Mouse (Mus musculus): Measurements from ENCODE around the gene Gba. TPM values are rescaled to one million over a fixed set of nuclear protein-coding genes. Genes with fewer than 3 reads are reported as not detected.

Gba gene
- total and polyA plus RNA-seq, 2 experiments = 24.1 to 36.6 TPM

- no peaks in the 10 kb centered on the region for H3K36me3 ChIP-seq (ENCODE audit: control insufficient read depth, insufficient read depth, low read length)
- 67% methylated on average over 7 of the region's 7 CpGs for WGBS
- H3K9ac ChIP-seq (ENCODE audit: low read depth, low read length) = no peak overlapping the region
- TF ChIP-seq POLR2A (IDR thresholded peaks at IDR 0.05; ENCODE audit: extremely low read depth, insufficient read depth, low read length) (no peak), CTCF (IDR thresholded peaks at IDR 0.05; ENCODE audit: low read depth, low read length) (no peak)
- H3K4me3 ChIP-seq (ENCODE audit: insufficient read depth, low read depth, low read length) = no peak overlapping the region
- 0 out of 2 replicates have a peak, but pooled peaks cover 2% of the 10 kb centered on the region for H3K27me3 ChIP-seq (ENCODE audit: control insufficient read depth, insufficient read depth, low read length)
- peaks cover 3% of the 10 kb centered on the region; the same call in 1 of the 2 replicates for H3K4me1 ChIP-seq (ENCODE audit: control insufficient read depth, insufficient read depth, low read length)
- H3K79me2 ChIP-seq (ENCODE audit: control insufficient read depth, insufficient read depth, low read length) = no peaks in the 10 kb centered on the region
- no peak for DNase-seq (ENCODE audit: extremely low read depth, low read depth, low spot score)
- no peak overlapping the region for H3K27ac ChIP-seq (replicated peaks; ENCODE audit: insufficient read depth, low read depth, low read length)
Observed at GRCm38 (mm10) chr3:89231345-89231744, 28.6 kb downstream of the Gba start.

- DNase-seq (ENCODE audit: extremely low read depth, low read depth, low spot score) = no peak
- Histone ChIP-seq H3K36me3 (ENCODE audit: control insufficient read depth, insufficient read depth, low read length) (no peaks in the 10 kb centered on the region), H3K4me3 (ENCODE audit: insufficient read depth, low read depth, low read length) (no peak overlapping the region), H3K27ac (replicated peaks; ENCODE audit: insufficient read depth, low read depth, low read length) (no peak overlapping the region), H3K4me1 (ENCODE audit: control insufficient read depth, insufficient read depth, low read length) (peaks cover 3% of the 10 kb centered on the region; the same call in 1 of the 2 replicates), H3K9ac (ENCODE audit: low read depth, low read length) (no peak overlapping the region), H3K27me3 (ENCODE audit: control insufficient read depth, insufficient read depth, low read length) (0 out of 2 replicates have a peak, but pooled peaks cover 2% of the 10 kb centered on the region), H3K79me2 (ENCODE audit: control insufficient read depth, insufficient read depth, low read length) (no peaks in the 10 kb centered on the region)
- WGBS = 78% methylated on average over 16 of the region's 16 CpGs
- TF ChIP-seq CTCF (IDR thresholded peaks at IDR 0.05; ENCODE audit: low read depth, low read length) = no peak
- no peak for TF ChIP-seq POLR2A (IDR thresholded peaks at IDR 0.05; ENCODE audit: extremely low read depth, insufficient read depth, low read length)
Observed at GRCm38 (mm10) chr3:89231772-89232275, 29.1 kb downstream of the Gba start.

- WGBS = 83% methylated on average over 6 of the region's 6 CpGs
- Histone ChIP-seq H3K4me3 (ENCODE audit: insufficient read depth, low read depth, low read length) (no peak overlapping the region), H3K79me2 (ENCODE audit: control insufficient read depth, insufficient read depth, low read length) (no peaks in the 10 kb centered on the region), H3K9ac (ENCODE audit: low read depth, low read length) (no peak overlapping the region), H3K27me3 (ENCODE audit: control insufficient read depth, insufficient read depth, low read length) (no peaks in the 10 kb centered on the region), H3K27ac (replicated peaks; ENCODE audit: insufficient read depth, low read depth, low read length) (no peak overlapping the region), H3K4me1 (ENCODE audit: control insufficient read depth, insufficient read depth, low read length) (peaks cover 3% of the 10 kb centered on the region; the same call in 1 of the 2 replicates), H3K36me3 (ENCODE audit: control insufficient read depth, insufficient read depth, low read length) (no peaks in the 10 kb centered on the region)
- no peak for TF ChIP-seq CTCF (IDR thresholded peaks at IDR 0.05; ENCODE audit: low read depth, low read length)
- no peak for TF ChIP-seq POLR2A (IDR thresholded peaks at IDR 0.05; ENCODE audit: extremely low read depth, insufficient read depth, low read length)
- DNase-seq (ENCODE audit: extremely low read depth, low read depth, low spot score) = no peak
Observed at GRCm38 (mm10) chr3:89232614-89233013, 29.9 kb downstream of the Gba start.

- Histone ChIP-seq H3K27me3 (ENCODE audit: control insufficient read depth, insufficient read depth, low read length) (no peaks in the 10 kb centered on the region), H3K36me3 (ENCODE audit: control insufficient read depth, insufficient read depth, low read length) (no peaks in the 10 kb centered on the region), H3K4me1 (ENCODE audit: control insufficient read depth, insufficient read depth, low read length) (peaks cover under 1% of the 10 kb centered on the region; the same call in 1 of the 2 replicates), H3K27ac (replicated peaks; ENCODE audit: insufficient read depth, low read depth, low read length) (no peak overlapping the region), H3K79me2 (ENCODE audit: control insufficient read depth, insufficient read depth, low read length) (no peaks in the 10 kb centered on the region), H3K9ac (ENCODE audit: low read depth, low read length) (no peak overlapping the region), H3K4me3 (ENCODE audit: insufficient read depth, low read depth, low read length) (no peak overlapping the region)
- 49% methylated on average over 14 of the region's 14 CpGs for WGBS
- DNase-seq (ENCODE audit: extremely low read depth, low read depth, low spot score) = no peak
- TF ChIP-seq CTCF (IDR thresholded peaks at IDR 0.05; ENCODE audit: low read depth, low read length) (no peak), POLR2A (IDR thresholded peaks at IDR 0.05; ENCODE audit: extremely low read depth, insufficient read depth, low read length) (no peak)
Observed at GRCm38 (mm10) chr3:89233562-89234110, 30.9 kb downstream of the Gba start.

GRCm38 (mm10) chr3:89236516-89236915, 33.8 kb downstream of the Gba start:
- WGBS = 87% methylated on average over 10 of the region's 10 CpGs
- H3K27me3 ChIP-seq (ENCODE audit: control insufficient read depth, insufficient read depth, low read length) = no peaks in the 10 kb centered on the region
- no peak for DNase-seq (ENCODE audit: extremely low read depth, low read depth, low spot score)
- H3K27ac ChIP-seq (replicated peaks; ENCODE audit: insufficient read depth, low read depth, low read length) = no peak overlapping the region
- no peak overlapping the region for H3K4me3 ChIP-seq (ENCODE audit: insufficient read depth, low read depth, low read length)
- no peaks in the 10 kb centered on the region for H3K36me3 ChIP-seq (ENCODE audit: control insufficient read depth, insufficient read depth, low read length)
- H3K79me2 ChIP-seq (ENCODE audit: control insufficient read depth, insufficient read depth, low read length) = no peaks in the 10 kb centered on the region
- TF ChIP-seq POLR2A (IDR thresholded peaks at IDR 0.05; ENCODE audit: extremely low read depth, insufficient read depth, low read length) (no peak), CTCF (IDR thresholded peaks at IDR 0.05; ENCODE audit: low read depth, low read length) (no peak)
- no peaks in the 10 kb centered on the region for H3K4me1 ChIP-seq (ENCODE audit: control insufficient read depth, insufficient read depth, low read length)
- H3K9ac ChIP-seq (ENCODE audit: low read depth, low read length) = no peak overlapping the region

DNA sequence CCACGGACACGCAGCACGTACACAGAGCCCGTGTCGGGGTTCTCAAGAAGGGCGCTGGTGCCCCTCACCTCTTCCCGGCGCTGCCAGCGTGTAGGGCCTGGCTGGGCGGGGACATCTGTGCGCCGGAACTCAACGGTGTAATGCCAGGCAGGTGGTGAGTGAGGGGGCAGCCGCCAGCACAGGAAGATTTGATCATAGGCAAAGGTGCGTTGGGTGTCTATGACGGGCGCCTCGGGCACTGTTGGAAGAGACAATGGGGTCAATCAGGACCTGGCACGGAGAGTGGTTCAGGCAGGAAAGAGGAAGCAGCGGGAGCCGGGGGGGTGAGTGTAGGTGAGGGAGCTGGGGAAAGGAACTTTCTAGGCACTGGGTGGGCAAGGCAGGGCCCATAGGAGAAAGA, 35.0 kb downstream of the Gba start:
- Histone ChIP-seq H3K27ac (replicated peaks; ENCODE audit: insufficient read depth, low read depth, low read length) (no peak overlapping the region), H3K9ac (ENCODE audit: low read depth, low read length) (no peak overlapping the region), H3K27me3 (ENCODE audit: control insufficient read depth, insufficient read depth, low read length) (no peaks in the 10 kb centered on the region), H3K4me3 (ENCODE audit: insufficient read depth, low read depth, low read length) (no peak overlapping the region), H3K36me3 (ENCODE audit: control insufficient read depth, insufficient read depth, low read length) (no peaks in the 10 kb centered on the region), H3K79me2 (ENCODE audit: control insufficient read depth, insufficient read depth, low read length) (no peaks in the 10 kb centered on the region), H3K4me1 (ENCODE audit: control insufficient read depth, insufficient read depth, low read length) (peaks cover 4% of the 10 kb centered on the region; the same call in 1 of the 2 replicates)
- DNase-seq (ENCODE audit: extremely low read depth, low read depth, low spot score) = no peak
- 87% methylated on average over 21 of the region's 21 CpGs for WGBS
- no peak for TF ChIP-seq POLR2A (IDR thresholded peaks at IDR 0.05; ENCODE audit: extremely low read depth, insufficient read depth, low read length)
- no peak for TF ChIP-seq CTCF (IDR thresholded peaks at IDR 0.05; ENCODE audit: low read depth, low read length)
